Mouse (Mus musculus) MEL (cell line): ENCODE measurements around the gene Rbfox2. TPM values are rescaled to one million over a fixed set of nuclear protein-coding genes. Genes with fewer than 3 reads are reported as not detected.
A peak's percentile ranks its signal among the peaks of the same experiment; 100 is the strongest.

ENCODE experiments used
- DNase-seq: peaks from one replicate; pipeline ENCODE4 v3.0.0; 2011; ENCODE audit warnings: low read depth, low spot score
- H3K27ac ChIP-seq: 2 replicates; pipeline ENCODE4 v1.5.1; 2012; ENCODE audit warnings: low read depth, mild to moderate bottlenecking, control low read depth, low read length, moderate library complexity; ENCODE audit not compliant: control insufficient read depth
- H3K27me3 ChIP-seq, 2 experiments: fragments of 150-350 bp in 1 of 2; sonication (generic) in 1 of 2; 2 replicates each; pipeline ENCODE4 v1.6.1; 2012; ENCODE audit warnings: low read length in 2 of 2, mild to moderate bottlenecking in 2 of 2, improper control_type of control experiment in 1 of 2, moderate library complexity in 1 of 2; ENCODE audit not compliant: insufficient read depth in 2 of 2, control insufficient read depth in 1 of 2
- H3K36me3 ChIP-seq, 2 experiments: 2 replicates each; pipeline ENCODE4 v1.6.1; 2012 to 2014; ENCODE audit warnings: low read length in 2 of 2, improper control_type of control experiment in 1 of 2, inconsistent platforms in 1 of 2, mild to moderate bottlenecking in 1 of 2; ENCODE audit not compliant: insufficient read depth in 2 of 2, control insufficient read depth in 1 of 2
- H3K4me1 ChIP-seq, 2 experiments: fragments of 150-350 bp in 1 of 2; sonication (generic) in 1 of 2; 2 replicates each; pipeline ENCODE4 v1.6.1; 2012; ENCODE audit warnings: low read length in 2 of 2, improper control_type of control experiment in 1 of 2, mild to moderate bottlenecking in 1 of 2; ENCODE audit not compliant: insufficient read depth in 2 of 2, control insufficient read depth in 1 of 2
- H3K4me3 ChIP-seq, 2 experiments: fragments of 150-350 bp in 1 of 2; sonication (generic) in 1 of 2; 2 replicates each; pipeline ENCODE4 v1.5.1; 2012; ENCODE audit warnings: low read depth in 2 of 2, low read length in 2 of 2, mild to moderate bottlenecking in 2 of 2, moderate library complexity in 2 of 2, control low read depth in 1 of 2, improper control_type of control experiment in 1 of 2; ENCODE audit not compliant: control insufficient read depth in 1 of 2, insufficient read depth in 1 of 2
- H3K79me2 ChIP-seq: 2 replicates; pipeline ENCODE4 v1.6.1; 2012; ENCODE audit warnings: mild to moderate bottlenecking, low read length, moderate library complexity; ENCODE audit not compliant: control insufficient read depth, poor library complexity, insufficient read depth
- H3K9ac ChIP-seq: 2 replicates; pipeline ENCODE4 v1.6.1; 2012; ENCODE audit warnings: low read depth, mild to moderate bottlenecking, control low read depth, low read length, moderate library complexity; ENCODE audit not compliant: control insufficient read depth, poor library complexity, severe bottlenecking
- H3K9me3 ChIP-seq: fragments of 150-350 bp; sonication (generic); replicated peaks from 2 replicates; pipeline ENCODE4 v1.6.1; 2012; ENCODE audit warnings: mild to moderate bottlenecking, low read length, improper control_type of control experiment, moderate library complexity; ENCODE audit not compliant: insufficient read depth
- CHD2 ChIP-seq: IDR thresholded peaks from 2 replicates; pipeline ENCODE4 v1.6.1; 2011; ENCODE audit warnings: low read length, improper control_type of control experiment
- CTCF ChIP-seq, 3 experiments: IDR thresholded peaks in 2 of 3; conservative IDR thresholded peaks in 1 of 3; 2 replicates each; pipeline ENCODE4 v1.5.1; 2011 to 2012; ENCODE audit warnings: low read length in 3 of 3, low read depth in 2 of 3, mild to moderate bottlenecking in 2 of 3, improper control_type of control experiment in 1 of 3, inconsistent platforms in 1 of 3, mixed read lengths in 1 of 3, moderate library complexity in 1 of 3; ENCODE audit not compliant: control insufficient read depth in 1 of 3, insufficient read depth in 1 of 3, poor library complexity in 1 of 3, severe bottlenecking in 1 of 3
- ELF1 ChIP-seq: IDR thresholded peaks from 2 replicates; pipeline ENCODE4 v1.6.1; 2014; ENCODE audit warnings: low read depth, mild to moderate bottlenecking, inconsistent platforms, low read length, improper control_type of control experiment, moderate library complexity
- GATA1 ChIP-seq: IDR thresholded peaks from 2 replicates; pipeline ENCODE4 v1.6.1; 2011; ENCODE audit warnings: low read depth, low read length, improper control_type of control experiment
- HCFC1 ChIP-seq: IDR thresholded peaks from 2 replicates; pipeline ENCODE4 v1.6.1; 2012; ENCODE audit warnings: low read depth, mild to moderate bottlenecking, inconsistent platforms, low read length, improper control_type of control experiment, moderate library complexity
- MAX ChIP-seq: IDR thresholded peaks from 2 replicates; pipeline ENCODE4 v1.6.1; 2011; ENCODE audit warnings: low read length, improper control_type of control experiment
- MEF2A ChIP-seq: IDR thresholded peaks from 2 replicates; pipeline ENCODE4 v1.6.1; 2014; ENCODE audit warnings: low read depth, mild to moderate bottlenecking, inconsistent platforms, low read length, improper control_type of control experiment; ENCODE audit not compliant: poor library complexity, insufficient replicate concordance, severe bottlenecking; ENCODE audit errors: extremely low read depth
- MXI1 ChIP-seq: IDR thresholded peaks from 2 replicates; pipeline ENCODE4 v1.6.1; 2011; ENCODE audit warnings: mild to moderate bottlenecking, low read depth, low read length, improper control_type of control experiment
- MYB ChIP-seq: IDR thresholded peaks from 2 replicates; pipeline ENCODE4 v1.6.1; 2011; ENCODE audit warnings: mild to moderate bottlenecking, low read depth, low read length, improper control_type of control experiment
- MYC ChIP-seq: IDR thresholded peaks from 2 replicates; pipeline ENCODE4 v1.6.1; 2011; ENCODE audit warnings: low read depth, mild to moderate bottlenecking, low read length, improper control_type of control experiment, moderate library complexity
- NELFE ChIP-seq: IDR thresholded peaks from 2 replicates; pipeline ENCODE4 v1.6.1; 2011; ENCODE audit warnings: low read depth, low read length, improper control_type of control experiment
- NRF1 ChIP-seq: IDR thresholded peaks from 2 replicates; pipeline ENCODE4 v1.6.1; 2014; ENCODE audit warnings: low read depth, mild to moderate bottlenecking, inconsistent platforms, low read length, improper control_type of control experiment, moderate library complexity; ENCODE audit not compliant: poor library complexity, insufficient read depth, severe bottlenecking
- POLR2A ChIP-seq, 2 experiments: IDR thresholded peaks; 2 replicates each; pipeline ENCODE4 v1.6.1; 2011 to 2012; ENCODE audit warnings: low read length in 2 of 2, mild to moderate bottlenecking in 2 of 2, control low read depth in 1 of 2, improper control_type of control experiment in 1 of 2, low read depth in 1 of 2, moderate library complexity in 1 of 2; ENCODE audit not compliant: control insufficient read depth in 1 of 2, insufficient read depth in 1 of 2, poor library complexity in 1 of 2
- RAD21 ChIP-seq: IDR thresholded peaks from 2 replicates; pipeline ENCODE4 v1.6.1; 2011; ENCODE audit warnings: mild to moderate bottlenecking, low read depth, low read length, improper control_type of control experiment
- SIN3A ChIP-seq: IDR thresholded peaks from 2 replicates; pipeline ENCODE4 v1.6.1; 2012; ENCODE audit warnings: low read length, improper control_type of control experiment, inconsistent platforms
- SMC3 ChIP-seq: IDR thresholded peaks from 2 replicates; pipeline ENCODE4 v1.6.1; 2011; ENCODE audit warnings: low read depth, low read length, improper control_type of control experiment
- TAL1 ChIP-seq: IDR thresholded peaks from 2 replicates; pipeline ENCODE4 v1.6.1; 2012; ENCODE audit warnings: mild to moderate bottlenecking, inconsistent platforms, low read length, moderate library complexity, mixed read lengths
- UBTF ChIP-seq: IDR thresholded peaks from 2 replicates; pipeline ENCODE4 v1.6.1; 2012; ENCODE audit warnings: low read depth, mild to moderate bottlenecking, inconsistent platforms, low read length, improper control_type of control experiment, moderate library complexity, borderline replicate concordance; ENCODE audit not compliant: insufficient read depth
- ZC3H11A ChIP-seq: IDR thresholded peaks from 2 replicates; pipeline ENCODE4 v1.6.1; 2012; ENCODE audit warnings: low read depth, mild to moderate bottlenecking, inconsistent platforms, low read length, improper control_type of control experiment
- ZKSCAN1 ChIP-seq: IDR thresholded peaks from 2 replicates; pipeline ENCODE4 v1.6.1; 2012; ENCODE audit warnings: low read depth, mild to moderate bottlenecking, inconsistent platforms, low read length, improper control_type of control experiment, moderate library complexity
- ZNF384 ChIP-seq: IDR thresholded peaks from 2 replicates; pipeline ENCODE4 v1.6.1; 2012; ENCODE audit warnings: low read depth, mild to moderate bottlenecking, inconsistent platforms, low read length, improper control_type of control experiment
- polyA plus RNA-seq, 2 experiments: library from polyadenylated mRNA; stranded (reverse) in 1 of 2; unstranded in 1 of 2; fragments of >175 nt in 1 of 2; fragments of >200 nt in 1 of 2; gene quantifications; 2 replicates each; pipeline versions ENCODE4 v1.2.1 to v1.2.4; 2012; ENCODE audit warnings: low replicate concordance in 2 of 2, low read depth in 1 of 2; ENCODE audit not compliant: insufficient read length in 2 of 2, insufficient read depth in 1 of 2, missing spikeins in 1 of 2
- total RNA-seq: library from RNA; depleted of rRNA; stranded (reverse); fragments of 300-350 nt; gene quantifications from 2 replicates; pipeline ENCODE4 v1.2.3, GENCODE M21; 2012

Gene Rbfox2
- total and polyA plus RNA-seq, 3 experiments, result 3.4 to 6.0 TPM; not detected in 1

GRCm38 (mm10) chr15:77329681-77330180 lies 22.9 kb upstream of the Rbfox2 start:
- Histone ChIP-seq H3K9me3 (no peaks in the 10 kb centered on the region), H3K79me2 (no peaks in the 10 kb centered on the region), H3K9ac (peak overlapping the region; percentile 53), H3K36me3 (no peaks in the 10 kb centered on the region), H3K4me1 (peaks cover 0 to 9% of the 10 kb centered on the region in 2 experiments; a peak in 2 of 4 replicates), H3K4me3 (peak overlapping the region; percentile 46 to 80), H3K27me3 (no peaks in the 10 kb centered on the region)
- DNase-seq, result peak; percentile 54
- TF ChIP-seq MEF2A, result no peak
- TF ChIP-seq POLR2A (IDR thresholded peaks at IDR 0.05; ENCODE audit: control insufficient read depth in 1 of 2, insufficient read depth in 1 of 2, low read depth in 1 of 2, low read length in 2 of 2, poor library complexity in 1 of 2), result no peak
- no peak for TF ChIP-seq TAL1
- TF ChIP-seq SIN3A, result no peak
- no peak for TF ChIP-seq CHD2
- no peak for TF ChIP-seq HCFC1
- TF ChIP-seq MYB, result no peak
- no peak for TF ChIP-seq MYC
- no peak for TF ChIP-seq MXI1
- no peak for TF ChIP-seq ELF1
- TF ChIP-seq SMC3, result no peak
- TF ChIP-seq ZNF384, result no peak
- no peak for TF ChIP-seq NELFE
- no peak for TF ChIP-seq ZC3H11A
- TF ChIP-seq, all 39 proteins: peak for 0
- H3K27ac ChIP-seq, result 0 out of 2 replicates have a peak overlapping the region, but pooled peaks have one; percentile 2

GRCm38 (mm10) chr15:77326361-77326760 lies 19.6 kb upstream of the Rbfox2 start:
- H3K79me2 ChIP-seq, result no peaks in the 10 kb centered on the region
- TF ChIP-seq UBTF (no peak), CTCF (IDR thresholded peaks at IDR 0.05 in 2 of 3, conservative IDR thresholded peaks at IDR 0.05 in 1 of 3; ENCODE audit: control insufficient read depth in 1 of 3, insufficient read depth in 1 of 3, low read depth in 2 of 3, low read length in 3 of 3, poor library complexity in 1 of 3, severe bottlenecking in 1 of 3) (no peak), GATA1 (no peak), RAD21 (no peak), MAX (no peak), ZKSCAN1 (no peak), CHD2 (no peak), TAL1 (no peak), MYB (no peak), SMC3 (no peak), ZC3H11A (no peak), SIN3A (no peak), NRF1 (no peak)
- TF ChIP-seq, all 39 proteins: peak for 0
- no peak for DNase-seq

More at GRCm38 (mm10) chr15:77326361-77326760, 19.6 kb upstream of the Rbfox2 start:
- Histone ChIP-seq H3K36me3 (no peaks in the 10 kb centered on the region), H3K27ac (no peak overlapping the region), H3K27me3 (peaks cover 0 to 2% of the 10 kb centered on the region in 2 experiments; a peak in 1 of 4 replicates), H3K4me3 (no peak overlapping the region), H3K4me1 (no peaks in the 10 kb centered on the region), H3K9ac (no peak overlapping the region), H3K9me3 (no peaks in the 10 kb centered on the region)
